Mouse (Mus musculus): ENCODE results near the gene Mterf4.

DNA sequence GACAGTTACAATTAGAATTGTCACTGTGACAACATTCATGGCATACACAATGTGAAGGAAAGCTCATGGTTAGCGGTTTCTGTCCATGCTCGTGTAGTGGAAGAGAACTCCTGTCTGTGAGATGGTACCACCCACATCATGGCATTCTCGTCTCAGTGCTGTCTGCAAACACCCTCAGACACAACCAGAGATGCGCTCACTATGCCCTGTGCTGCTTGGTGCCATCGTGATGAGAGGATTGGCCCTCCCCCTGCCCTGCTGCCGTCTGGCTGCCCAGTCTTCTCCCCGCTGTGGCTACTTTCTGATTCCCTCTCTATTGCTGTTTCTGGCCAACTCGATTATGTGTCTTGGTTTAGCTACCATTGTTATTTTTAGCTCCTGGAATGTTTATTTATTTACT, 13.7 kb downstream of the Mterf4 start:
- TF ChIP-seq POLR2A (IDR thresholded peaks at IDR 0.05; ENCODE audit: low read depth, low read length) (no peak), CTCF (conservative IDR thresholded peaks at IDR 0.05; ENCODE audit: insufficient read depth, insufficient read length, low read depth, low read length) (no peak)
